Mouse (Mus musculus) CH12.LX (cell line): Measurements from ENCODE around the gene Slc16a4. TPM values are rescaled to one million over a fixed set of nuclear protein-coding genes. Genes with fewer than 3 reads are reported as not detected.
A peak's percentile ranks its signal among the peaks of the same experiment; 100 is the strongest.

Experiments used
- DNase-seq: peaks from one replicate; pipeline ENCODE4 v3.0.0-alpha.2; 2013; ENCODE audit errors: extremely low read depth
- H3K27ac ChIP-seq: 2 replicates; pipeline ENCODE4 v1.5.1; 2012; ENCODE audit warnings: low read depth, mild to moderate bottlenecking, control low read depth, moderate library complexity; ENCODE audit not compliant: insufficient read depth
- H3K27me3 ChIP-seq: replicated peaks from 2 replicates; pipeline ENCODE3; 2012; ENCODE audit warnings: inconsistent platforms
- H3K36me3 ChIP-seq, 2 experiments: replicated peaks in 1 of 2; 2 replicates each; pipeline versions ENCODE3 to v1.6.1; 2012; ENCODE audit warnings: inconsistent platforms in 1 of 2, low read length in 1 of 2, mild to moderate bottlenecking in 1 of 2, mixed read lengths in 1 of 2, moderate library complexity in 1 of 2; ENCODE audit not compliant: control insufficient read depth in 1 of 2, insufficient read depth in 1 of 2
- H3K4me1 ChIP-seq, 2 experiments: 2 replicates each; pipeline ENCODE4 v1.6.1; 2012; ENCODE audit warnings: inconsistent platforms in 1 of 2, moderate library complexity in 1 of 2; ENCODE audit not compliant: insufficient read depth in 2 of 2, control insufficient read depth in 1 of 2
- H3K4me2 ChIP-seq: 2 replicates; pipeline ENCODE4 v1.6.1; 2012; ENCODE audit warnings: low read depth, mild to moderate bottlenecking, control low read depth; ENCODE audit not compliant: poor library complexity, insufficient read depth, severe bottlenecking
- H3K4me3 ChIP-seq, 3 experiments: fragments of 150-350 bp in 1 of 3; sonication (generic) in 1 of 3; replicated peaks in 1 of 3; 2 replicates each; pipeline versions ENCODE3 to v1.5.1; 2011 to 2012; ENCODE audit warnings: low read depth in 2 of 3, low read length in 2 of 3, mild to moderate bottlenecking in 2 of 3, moderate library complexity in 2 of 3, control low read depth in 1 of 3, improper control_type of control experiment in 1 of 3, inconsistent platforms in 1 of 3, mixed read lengths in 1 of 3; ENCODE audit not compliant: poor library complexity in 1 of 3
- H3K79me2 ChIP-seq: replicated peaks from 2 replicates; pipeline ENCODE4 v1.6.1; 2012; ENCODE audit warnings: mild to moderate bottlenecking, moderate library complexity; ENCODE audit not compliant: control insufficient read depth, poor library complexity, insufficient read depth, severe bottlenecking; ENCODE audit errors: extremely low read depth
- H3K9ac ChIP-seq: 2 replicates; pipeline ENCODE4 v1.6.1; 2012; ENCODE audit warnings: low read depth, mild to moderate bottlenecking, control low read depth, moderate library complexity; ENCODE audit not compliant: insufficient read depth
- H3K9me3 ChIP-seq: replicated peaks from 2 replicates; pipeline ENCODE3; 2012; ENCODE audit warnings: low read length, inconsistent platforms, mixed read lengths
- BHLHE40 ChIP-seq: IDR thresholded peaks from 2 replicates; pipeline ENCODE4 v1.6.1; 2011; ENCODE audit warnings: mild to moderate bottlenecking, low read depth, low read length, improper control_type of control experiment
- CTCF ChIP-seq, 2 experiments: IDR thresholded peaks in 1 of 2; conservative IDR thresholded peaks in 1 of 2; 2 replicates each; pipeline ENCODE4 v1.5.1; 2011 to 2012; ENCODE audit warnings: low read depth in 2 of 2, low read length in 2 of 2, improper control_type of control experiment in 1 of 2, inconsistent platforms in 1 of 2, mild to moderate bottlenecking in 1 of 2, moderate library complexity in 1 of 2
- ETS1 ChIP-seq: conservative IDR thresholded peaks from 2 replicates; pipeline ENCODE4 v1.6.1; 2012; ENCODE audit warnings: low read depth, mild to moderate bottlenecking, inconsistent platforms, low read length, improper control_type of control experiment, moderate library complexity
- IRF4 ChIP-seq: IDR thresholded peaks from 2 replicates; pipeline ENCODE4 v1.6.1; 2014; ENCODE audit warnings: low read depth, mild to moderate bottlenecking, inconsistent platforms, low read length, improper control_type of control experiment
- JUN ChIP-seq: IDR thresholded peaks from 2 replicates; pipeline ENCODE4 v1.6.1; 2011; ENCODE audit warnings: low read depth, mild to moderate bottlenecking, low read length, improper control_type of control experiment, moderate library complexity; ENCODE audit not compliant: insufficient read depth
- MAFK ChIP-seq: IDR thresholded peaks from 2 replicates; pipeline ENCODE4 v1.6.1; 2011; ENCODE audit warnings: low read length, improper control_type of control experiment; ENCODE audit not compliant: insufficient replicate concordance
- MAZ ChIP-seq: IDR thresholded peaks from 2 replicates; pipeline ENCODE4 v1.6.1; 2012; ENCODE audit warnings: low read depth, mild to moderate bottlenecking, inconsistent platforms, low read length, improper control_type of control experiment, moderate library complexity
- MEF2A ChIP-seq: IDR thresholded peaks from 2 replicates; pipeline ENCODE4 v1.6.1; 2014; ENCODE audit warnings: low read depth, mild to moderate bottlenecking, inconsistent platforms, low read length, improper control_type of control experiment, borderline replicate concordance
- MXI1 ChIP-seq: IDR thresholded peaks from 2 replicates; pipeline ENCODE4 v1.6.1; 2011; ENCODE audit warnings: mild to moderate bottlenecking, low read depth, low read length, improper control_type of control experiment
- NELFE ChIP-seq: IDR thresholded peaks from 2 replicates; pipeline ENCODE4 v1.6.1; 2011; ENCODE audit warnings: low read depth, low read length, improper control_type of control experiment
- POLR2A ChIP-seq: IDR thresholded peaks from 2 replicates; pipeline ENCODE4 v1.6.1; 2011; ENCODE audit warnings: low read depth, mild to moderate bottlenecking, improper control_type of control experiment, low read length
- POLR2AphosphoS2 ChIP-seq: IDR thresholded peaks from 2 replicates; pipeline ENCODE4 v1.6.1; 2011; ENCODE audit warnings: low read depth, low read length, improper control_type of control experiment
- RAD21 ChIP-seq: IDR thresholded peaks from 2 replicates; pipeline ENCODE4 v1.6.1; 2011; ENCODE audit warnings: low read depth, mild to moderate bottlenecking, low read length, improper control_type of control experiment, moderate library complexity
- SIN3A ChIP-seq: IDR thresholded peaks from 2 replicates; pipeline ENCODE4 v1.6.1; 2012; ENCODE audit warnings: low read length, improper control_type of control experiment, inconsistent platforms
- SMC3 ChIP-seq: IDR thresholded peaks from 2 replicates; pipeline ENCODE4 v1.6.1; 2011; ENCODE audit warnings: low read depth, low read length, improper control_type of control experiment
- TCF12 ChIP-seq: IDR thresholded peaks from 2 replicates; pipeline ENCODE4 v1.6.1; 2014; ENCODE audit warnings: low read depth, mild to moderate bottlenecking, inconsistent platforms, low read length, improper control_type of control experiment
- UBTF ChIP-seq: IDR thresholded peaks from 2 replicates; pipeline ENCODE4 v1.6.1; 2012; ENCODE audit warnings: low read depth, mild to moderate bottlenecking, inconsistent platforms, low read length, improper control_type of control experiment, moderate library complexity
- USF1 ChIP-seq: IDR thresholded peaks from 2 replicates; pipeline ENCODE4 v1.6.1; 2014; ENCODE audit warnings: low read depth, mild to moderate bottlenecking, inconsistent platforms, low read length, improper control_type of control experiment
- USF2 ChIP-seq: conservative IDR thresholded peaks from 2 replicates; pipeline ENCODE4 v1.6.1; 2011; ENCODE audit warnings: low read depth, low read length, improper control_type of control experiment
- ZMIZ1 ChIP-seq: IDR thresholded peaks from 2 replicates; pipeline ENCODE4 v1.6.1; 2012; ENCODE audit warnings: low read depth, mild to moderate bottlenecking, inconsistent platforms, low read length, improper control_type of control experiment
- dilution Hi-C: fragments of 300-500 bp; cut with MboI; formaldehyde crosslinking; loops from 2 replicates; pipeline ENCODE4 v1.14.3; 2020; ENCODE audit warnings: low sequenced_read_pairs; ENCODE audit not compliant: extremely low pct_unique_long_range_greater_than_20kb, extremely low pct_ligation_motif_present
- in situ Hi-C: fragments of 300-500 bp; cut with MboI; formaldehyde crosslinking; loops from 3 replicates; pipeline ENCODE4 v1.14.3; 2019; ENCODE audit warnings: low sequenced_read_pairs, low pct_ligation_motif_present, low pct_unique_long_range_greater_than_20kb, mixed read lengths
- polyA plus RNA-seq: library from polyadenylated mRNA; unstranded; fragments of >175 nt; gene quantifications from 2 replicates; pipeline ENCODE4 v1.2.1, GENCODE M21; 2012; ENCODE audit warnings: low read depth; ENCODE audit not compliant: insufficient read length
- total RNA-seq, 2 experiments: library from RNA; depleted of rRNA; stranded (reverse); fragments of 300-350 nt in 1 of 2; fragments of >200 nt in 1 of 2; gene quantifications; 2 replicates each; pipeline ENCODE4 v1.2.3; 2012 to 2014

Slc16a4 gene
- total and polyA plus RNA-seq, 3 experiments, result 0.08 to 0.60 TPM; not detected in 1

- H3K9ac ChIP-seq, result no peak overlapping the region
- H3K36me3 ChIP-seq, result no peaks in the 10 kb centered on the region
- H3K27me3 ChIP-seq, result peaks cover 2% of the 10 kb centered on the region
- no peak overlapping the region for H3K4me3 ChIP-seq
- dilution Hi-C loops, result no loop called here
- in situ Hi-C loops, result no loop called here
- H3K4me1 ChIP-seq, result peaks cover 0 to 6% of the 10 kb centered on the region in 2 experiments; a peak in 3 of 4 replicates
- H3K4me2 ChIP-seq, result no peak overlapping the region
- DNase-seq, result peak; percentile 73
- no peak overlapping the region for H3K27ac ChIP-seq
- TF ChIP-seq POLR2A (no peak), ZMIZ1 (no peak), SMC3 (peak; percentile 79), MXI1 (no peak), RAD21 (peak; percentile 75), CTCF (conservative IDR thresholded peaks at IDR 0.05 in 1 of 2, IDR thresholded peaks at IDR 0.05 in 1 of 2; ENCODE audit: low read depth in 2 of 2, low read length in 2 of 2) (peak; percentile 54 to 90; a peak in 3 of 4 replicates), ETS1 (no peak)
- TF ChIP-seq, all 38 proteins: peak for 3
- Histone ChIP-seq H3K9me3 (no peaks in the 10 kb centered on the region), H3K79me2 (no peaks in the 10 kb centered on the region)
These were observed 17.2 kb upstream of the Slc16a4 start for GRCm38 (mm10) chr3:107273820-107274219.

GRCm38 (mm10) chr3:107275351-107275750, 15.7 kb upstream of the Slc16a4 start:
- H3K4me1 ChIP-seq, result peaks cover 0 to 13% of the 10 kb centered on the region in 2 experiments; a peak in 3 of 4 replicates
- no peak overlapping the region for H3K27ac ChIP-seq
- no peak overlapping the region for H3K4me3 ChIP-seq
- H3K9ac ChIP-seq, result no peak overlapping the region
- TF ChIP-seq RAD21, result no peak
- no peak for TF ChIP-seq TCF12
- no peak for TF ChIP-seq USF2
- TF ChIP-seq USF1, result no peak
- in situ Hi-C loops (no loop called here), dilution Hi-C loops (no loop called here)
- H3K27me3 ChIP-seq, result no peaks in the 10 kb centered on the region
- H3K36me3 ChIP-seq, result no peaks in the 10 kb centered on the region
- H3K4me2 ChIP-seq, result no peak overlapping the region
- DNase-seq, result no peak
- peaks cover 4% of the 10 kb centered on the region for H3K79me2 ChIP-seq
- H3K9me3 ChIP-seq, result no peaks in the 10 kb centered on the region

- H3K27me3 ChIP-seq, result no peaks in the 10 kb centered on the region
- no peak for DNase-seq
- H3K9ac ChIP-seq, result no peak overlapping the region
- in situ Hi-C loops (no loop called here), dilution Hi-C loops (no loop called here)
- peaks cover 7% of the 10 kb centered on the region for H3K79me2 ChIP-seq
- no peak for TF ChIP-seq MEF2A
- no peak for TF ChIP-seq MAFK
- TF ChIP-seq MAZ, result no peak
- TF ChIP-seq SMC3, result peak; percentile 52
- TF ChIP-seq BHLHE40, result no peak
- no peak for TF ChIP-seq JUN
- no peak for TF ChIP-seq TCF12
- no peak for TF ChIP-seq IRF4
- no peak for TF ChIP-seq POLR2AphosphoS2
- no peak for TF ChIP-seq UBTF
- TF ChIP-seq RAD21, result peak; percentile 18
- TF ChIP-seq CTCF (conservative IDR thresholded peaks at IDR 0.05 in 1 of 2, IDR thresholded peaks at IDR 0.05 in 1 of 2; ENCODE audit: low read depth in 2 of 2, low read length in 2 of 2), result peak in 1 of 2 experiments; percentile 59; a peak in 2 of 4 replicates
- TF ChIP-seq SIN3A, result no peak
- no peak for TF ChIP-seq NELFE
- TF ChIP-seq MXI1, result no peak
- TF ChIP-seq, all 38 proteins: peak for 3
- peaks cover 0 to 14% of the 10 kb centered on the region in 2 experiments; a peak in 3 of 4 replicates for H3K4me1 ChIP-seq
- no peak overlapping the region for H3K4me3 ChIP-seq
- H3K36me3 ChIP-seq, result no peaks in the 10 kb centered on the region
- no peak overlapping the region for H3K27ac ChIP-seq
- H3K4me2 ChIP-seq, result no peak overlapping the region
- no peaks in the 10 kb centered on the region for H3K9me3 ChIP-seq
These were observed 15.0 kb upstream of the Slc16a4 start for GRCm38 (mm10) chr3:107275996-107276395.
